Mouse (Mus musculus): ENCODE results near the gene Lima1.

GRCm38 (mm10) chr15:99733186-99733585 is 142.1 kb downstream of the Lima1 start:
- TF ChIP-seq CTCF (IDR thresholded peaks at IDR 0.05; ENCODE audit: low read depth) (no peak), EP300 (IDR thresholded peaks at IDR 0.05; ENCODE audit: low read depth) (no peak)
